28 mouse cellular contexts compared by ENCODE assay signal in genomic region chr4:54984502-54984901, GRCm38 (mm10). TPM values are rescaled to one million over a fixed set of nuclear protein-coding genes. Genes with fewer than 3 reads are reported as not detected.
A peak's percentile ranks its signal among the peaks of the same experiment; 100 is the strongest.
DNase-seq lines count a peak whose midpoint lies in the region; ATAC-seq and TF ChIP-seq lines count a peak whose summit lies in the region.
"Had no signal": no experiment of that assay in that cellular context is flagged by ENCODE, and none has a peak within 500 bp of the region (broad histone marks: within the 10 kb centered on the region; RNA-seq: fewer than 3 reads in every experiment).

No protein-coding gene starts in this region.

- H3K27ac ChIP-seq in limb, embryonic 14.5 days (replicated peaks; ENCODE audit: low read depth, low read length): no peak overlapping the region
- H3K27ac ChIP-seq in limb, embryonic 10.5 days: no peak overlapping the region
- no peak overlapping the region for H3K27ac ChIP-seq in embryonic facial prominence, embryonic 10.5 days (replicated peaks)
- no peak overlapping the region for H3K27ac ChIP-seq in intestine, embryonic 16.5 days (ENCODE audit: low read length)
- H3K27ac ChIP-seq: embryonic facial prominence, embryonic 12.5 days; forebrain, embryonic 10.5 days; forebrain, embryonic 12.5 days had no signal

- H3K36me3 ChIP-seq in limb, embryonic 14.5 days (ENCODE audit: control insufficient read depth, insufficient read depth, low read length): peaks cover 4% of the 10 kb centered on the region; the same call in 1 of the 2 replicates
- peaks cover 48% of the 10 kb centered on the region for H3K36me3 ChIP-seq in limb, embryonic 10.5 days
- no peaks in the 10 kb centered on the region for H3K36me3 ChIP-seq in myocyte (ENCODE audit: control insufficient read depth, insufficient read depth)
- peaks cover 70% of the 10 kb centered on the region for H3K36me3 ChIP-seq in embryonic facial prominence, embryonic 10.5 days (replicated peaks)
- no peaks in the 10 kb centered on the region for H3K36me3 ChIP-seq in intestine, embryonic 16.5 days (ENCODE audit: control insufficient read depth, insufficient read depth, low read length)
- H3K36me3 ChIP-seq: G1E had no signal

- H3K4me2 ChIP-seq in limb, embryonic 14.5 days (replicated peaks; ENCODE audit: low read depth, low read length, severe bottlenecking): no peak overlapping the region
- no peak overlapping the region for H3K4me2 ChIP-seq in myocyte (ENCODE audit: low read depth)
- H3K4me2 ChIP-seq in intestine, embryonic 16.5 days (ENCODE audit: low read depth, low read length): no peak overlapping the region
- H3K4me2 ChIP-seq: embryonic facial prominence, embryonic 12.5 days; forebrain, embryonic 12.5 days had no signal

- no peak overlapping the region for H3ac ChIP-seq in myocyte (ENCODE audit: control insufficient read depth, insufficient read length)

- ATAC-seq in limb, embryonic 14.5 days (ENCODE audit: low FRiP score, low read depth): 0 out of 2 replicates have a peak, but pooled peaks have one; percentile 32
- ATAC-seq in intestine, embryonic 16.5 days: no peak
- ATAC-seq: activated CD4-positive, CD25-positive, alpha-beta regulatory T cell, adult 4 months; CD4-positive, CD25-positive, alpha-beta regulatory T cell, adult 4 months; forebrain, embryonic 14.5 days; forebrain, embryonic 16.5 days; Patski had no signal

- 58% methylated on average over 2 of the region's 2 CpGs for WGBS in limb, embryonic 14.5 days
- WGBS in limb, embryonic 10.5 days: 92% methylated on average over 2 of the region's 2 CpGs
- WGBS in embryonic facial prominence, embryonic 10.5 days: 94% methylated on average over 2 of the region's 2 CpGs
- WGBS in intestine, embryonic 16.5 days: 84% methylated on average over 2 of the region's 2 CpGs

- no peak overlapping the region for H3K9ac ChIP-seq in limb, embryonic 14.5 days (ENCODE audit: low read depth, low read length, severe bottlenecking)
- no peak overlapping the region for H3K9ac ChIP-seq in intestine, embryonic 16.5 days (ENCODE audit: low read depth, low read length)
- H3K9ac ChIP-seq: embryonic facial prominence, embryonic 12.5 days; forebrain, embryonic 12.5 days had no signal

- peaks cover 10% of the 10 kb centered on the region for H3K4me1 ChIP-seq in limb, embryonic 14.5 days (ENCODE audit: control insufficient read depth, insufficient read depth, low read length)
- H3K4me1 ChIP-seq in limb, embryonic 10.5 days: peaks cover 17% of the 10 kb centered on the region
- peaks cover 31% of the 10 kb centered on the region for H3K4me1 ChIP-seq in embryonic facial prominence, embryonic 10.5 days
- H3K4me1 ChIP-seq in intestine, embryonic 16.5 days (ENCODE audit: control insufficient read depth, insufficient read depth, low read length): peaks cover 3% of the 10 kb centered on the region; the same call in 1 of the 2 replicates

- H3K4me3 ChIP-seq in limb, embryonic 14.5 days (replicated peaks; ENCODE audit: low read length): no peak overlapping the region
- no peak overlapping the region for H3K4me3 ChIP-seq in limb, embryonic 10.5 days
- no peak overlapping the region for H3K4me3 ChIP-seq in myocyte
- H3K4me3 ChIP-seq in embryonic facial prominence, embryonic 10.5 days: no peak overlapping the region
- no peak overlapping the region for H3K4me3 ChIP-seq in intestine, embryonic 16.5 days (ENCODE audit: low read length)
- H3K4me3 ChIP-seq: embryonic facial prominence, embryonic 12.5 days; forebrain, embryonic 10.5 days; forebrain, embryonic 12.5 days had no signal

- no peak for TF ChIP-seq POLR2A in limb, embryonic 14.5 days (IDR thresholded peaks at IDR 0.05; ENCODE audit: borderline replicate concordance, extremely low read depth, insufficient read depth, insufficient read length)
- no peak for TF ChIP-seq POLR2A in myocyte (IDR thresholded peaks at IDR 0.05; ENCODE audit: insufficient read length, low read depth)

- no peak for DNase-seq in limb, embryonic 14.5 days (ENCODE audit: low spot score)
- no peak for DNase-seq in limb, embryonic 10.5 days (ENCODE audit: low spot score)
- DNase-seq in Muller cell, postnatal 12 days (ENCODE audit: inconsistent ontology term): peak; percentile 78
- DNase-seq in adipocyte (ENCODE audit: low spot score): peak; percentile 13
- no peak for DNase-seq in ovary, adult 18-20 months (ENCODE audit: low spot score)
- no peak for DNase-seq in embryonic facial prominence, embryonic 10.5 days (ENCODE audit: low spot score)
- DNase-seq: adrenal gland, adult 2 months; adrenal gland, postnatal 10 days; adrenal gland, postnatal 25 days; cerebellum, adult 11 months; cerebellum, adult 18-20 months; cerebellum, adult 8-10 months; cerebellum, adult 9-11 months; cerebellum, postnatal 14 days; cerebellum, postnatal 36 days; embryo, embryonic 11 days had no signal

- no peaks in the 10 kb centered on the region for H3K9me3 ChIP-seq in limb, embryonic 14.5 days (ENCODE audit: control insufficient read depth, low read length)
- no peaks in the 10 kb centered on the region for H3K9me3 ChIP-seq in limb, embryonic 10.5 days (replicated peaks)
- no peaks in the 10 kb centered on the region for H3K9me3 ChIP-seq in embryonic facial prominence, embryonic 10.5 days
- H3K9me3 ChIP-seq in intestine, embryonic 16.5 days (ENCODE audit: control insufficient read depth, low read length): no peaks in the 10 kb centered on the region
- H3K9me3 ChIP-seq: embryonic facial prominence, embryonic 12.5 days; forebrain, embryonic 10.5 days; forebrain, embryonic 12.5 days had no signal

- H3K27me3 ChIP-seq in limb, embryonic 14.5 days (ENCODE audit: control insufficient read depth, insufficient read depth, low read length): no peaks in the 10 kb centered on the region
- no peaks in the 10 kb centered on the region for H3K27me3 ChIP-seq in limb, embryonic 10.5 days (ENCODE audit: low read depth, poor library complexity, severe bottlenecking)
- H3K27me3 ChIP-seq in myocyte (ENCODE audit: control insufficient read depth, insufficient read depth, insufficient read length): no peaks in the 10 kb centered on the region
- H3K27me3 ChIP-seq in embryonic facial prominence, embryonic 10.5 days (replicated peaks; ENCODE audit: low read depth, poor library complexity, severe bottlenecking): no peaks in the 10 kb centered on the region
- no peaks in the 10 kb centered on the region for H3K27me3 ChIP-seq in intestine, embryonic 16.5 days (replicated peaks; ENCODE audit: control insufficient read depth, insufficient read depth, low read length)
- H3K27me3 ChIP-seq: CH12.LX; embryonic facial prominence, embryonic 12.5 days; forebrain, embryonic 12.5 days; Patski had no signal

- peaks cover 11% of the 10 kb centered on the region for H3K79me2 ChIP-seq in myocyte (ENCODE audit: control insufficient read depth, insufficient read depth)

TF ChIP-seq in myocyte, 11 proteins besides CTCF, POLR2A, EP300 and RAD21:
- TF ChIP-seq POLR2AphosphoS2 (IDR thresholded peaks at IDR 0.05; ENCODE audit: insufficient read length, low read depth) (no peak), MYOD1 (IDR thresholded peaks at IDR 0.05; ENCODE audit: control insufficient read depth in 1 of 3, insufficient read length in 2 of 3, low read depth in 2 of 3) (no peak), USF1 (IDR thresholded peaks at IDR 0.05; ENCODE audit: low read depth) (peak; percentile 82)

RNA-seq across cellular contexts. Expression of gene Zfp462, which starts 39.7 kb away (rescaled TPM):
- 26.7 and 33.1 TPM in 2 replicates for polyA plus RNA-seq in limb, embryonic 14.5 days (2012; rRNA removed)
- polyA plus RNA-seq in limb, embryonic 14.5 days (2014; fragmentation: Nextera tagmentation; extraction: Ambion mirVana): 3.8 and 4.2 TPM in 2 replicates
- polyA plus RNA-seq in limb, embryonic 10.5 days (2016; fragmentation: Nextera tagmentation; extraction: Ambion mirVana): 9.8 and 10.3 TPM in 2 replicates
- polyA plus RNA-seq in myocyte (2012; fragmentation: generic; extraction: Trizol): 3.1 TPM
- 14.8 TPM in 2 replicates for polyA plus RNA-seq in embryonic facial prominence, embryonic 10.5 days (2016; fragmentation: Nextera tagmentation; extraction: Ambion mirVana)
- 2.2 and 2.4 TPM in 2 replicates for polyA plus RNA-seq in intestine, embryonic 16.5 days (2015; fragmentation: Nextera tagmentation; extraction: Ambion mirVana)
- polyA plus RNA-seq: CD4-positive, CD25-positive, alpha-beta regulatory T cell, adult 4 months; G1E had no signal

Comparison
In these comparisons a context has a peak if more than half of its experiments do, and no peak if none do; other contexts are left out.
1. DNase-seq: peak in Muller cell, postnatal 12 days (single experiment) and adipocyte (single experiment); none in limb, embryonic 14.5 days (single experiment), limb, embryonic 10.5 days (single experiment), ovary, adult 18-20 months (single experiment) and embryonic facial prominence, embryonic 10.5 days (single experiment).